Mouse (Mus musculus): ENCODE results near the gene Bicra. TPM values are rescaled to one million over a fixed set of nuclear protein-coding genes. Genes with fewer than 3 reads are reported as not detected.

The Bicra gene
- 7.7 and 8.3 TPM in 2 replicates for polyA plus RNA-seq (2014; fragmentation: Nextera tagmentation; extraction: Ambion mirVana)

DNA sequence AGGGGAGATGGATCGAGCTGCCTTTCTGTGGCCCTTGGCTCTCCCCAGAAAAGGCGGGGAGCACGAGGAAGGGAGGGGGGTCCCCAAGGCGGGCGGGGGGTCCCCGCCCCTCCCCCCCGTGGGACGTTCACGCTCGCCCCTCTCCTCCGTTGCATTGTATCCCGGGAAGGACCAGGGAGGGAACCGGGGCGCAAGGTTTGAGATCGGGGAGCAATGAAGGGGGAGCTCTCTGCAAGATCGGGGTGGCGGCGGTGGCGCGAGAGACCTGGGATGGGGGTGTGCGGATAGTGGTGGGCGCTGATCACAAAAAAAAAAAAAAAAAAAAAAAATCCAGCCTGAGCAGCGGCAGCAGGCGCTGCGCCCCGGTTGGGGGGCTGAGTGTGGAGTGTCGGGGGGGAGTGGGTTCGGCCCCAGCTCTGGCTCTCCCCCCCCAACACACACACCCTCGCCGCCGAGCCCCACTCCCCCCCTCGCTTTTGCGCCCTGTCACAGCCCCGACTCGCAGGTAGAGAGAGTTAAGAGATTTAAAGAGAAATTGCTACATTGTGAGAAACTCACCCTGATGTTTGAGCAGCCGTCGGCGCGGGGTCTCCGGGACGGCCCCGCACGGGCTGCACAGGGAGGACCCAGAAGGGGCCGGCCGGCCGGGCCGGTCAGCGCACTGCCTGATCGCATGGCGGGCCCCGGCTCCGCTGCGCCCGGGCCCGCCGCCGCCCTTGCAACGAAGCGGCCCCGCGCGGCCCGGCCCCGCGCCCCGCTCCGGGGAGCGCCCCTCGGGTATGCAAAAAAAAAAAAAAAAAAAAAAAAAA lies at the start of gene Bicra:
Gene Bicra (minus strand): TSS at position 584 of the 809 bp plus-strand sequence.
- peak within 1 kb of the TSS; percentile 87 for H3K4me3 ChIP-seq (ENCODE audit: low read depth, low read length)

GRCm38 (mm10) chr7:16094592-16094991 lies 46.9 kb upstream of the Bicra start:
- no peak overlapping the region for H3K9ac ChIP-seq (replicated peaks; ENCODE audit: low read depth, low read length)
- no peak overlapping the region for H3K4me3 ChIP-seq (ENCODE audit: low read depth, low read length)
- no peak for ATAC-seq (ENCODE audit: insufficient number of reproducible peaks, insufficient read depth, low FRiP score, low read depth)
- H3K27me3 ChIP-seq (ENCODE audit: control insufficient read depth, insufficient read depth, low read length): no peaks in the 10 kb centered on the region
- H3K4me1 ChIP-seq (ENCODE audit: control insufficient read depth, insufficient read depth, low read length): peaks cover 5% of the 10 kb centered on the region
- 64% methylated on average over 3 of the region's 3 CpGs for WGBS
- no peak overlapping the region for H3K27ac ChIP-seq (ENCODE audit: low read length)
- no peaks in the 10 kb centered on the region for H3K36me3 ChIP-seq (ENCODE audit: control insufficient read depth, insufficient read depth, low read length)
- H3K9me3 ChIP-seq (ENCODE audit: control insufficient read depth, low read depth, low read length): no peaks in the 10 kb centered on the region
- H3K4me2 ChIP-seq (replicated peaks; ENCODE audit: low read depth, low read length): no peak overlapping the region

More for the DNA sequence above, at the start of gene Bicra:
- Histone ChIP-seq H3K27me3 (ENCODE audit: control insufficient read depth, insufficient read depth, low read length) (no peaks in the 10 kb centered on the region), H3K9me3 (ENCODE audit: control insufficient read depth, low read depth, low read length) (no peaks in the 10 kb centered on the region), H3K4me1 (ENCODE audit: control insufficient read depth, insufficient read depth, low read length) (peaks cover 38% of the 10 kb centered on the region), H3K27ac (ENCODE audit: low read length) (peak within 1 kb of the TSS; percentile 99), H3K4me2 (replicated peaks; ENCODE audit: low read depth, low read length) (peak within 1 kb of the TSS; percentile 87), H3K36me3 (ENCODE audit: control insufficient read depth, insufficient read depth, low read length) (no peaks in the 10 kb centered on the region), H3K9ac (replicated peaks; ENCODE audit: low read depth, low read length) (peak within 1 kb of the TSS; percentile 99)
- ATAC-seq (ENCODE audit: insufficient number of reproducible peaks, insufficient read depth, low FRiP score, low read depth): peak; percentile 70
- 1% methylated on average over 66 of the region's 69 CpGs for WGBS

DNA sequence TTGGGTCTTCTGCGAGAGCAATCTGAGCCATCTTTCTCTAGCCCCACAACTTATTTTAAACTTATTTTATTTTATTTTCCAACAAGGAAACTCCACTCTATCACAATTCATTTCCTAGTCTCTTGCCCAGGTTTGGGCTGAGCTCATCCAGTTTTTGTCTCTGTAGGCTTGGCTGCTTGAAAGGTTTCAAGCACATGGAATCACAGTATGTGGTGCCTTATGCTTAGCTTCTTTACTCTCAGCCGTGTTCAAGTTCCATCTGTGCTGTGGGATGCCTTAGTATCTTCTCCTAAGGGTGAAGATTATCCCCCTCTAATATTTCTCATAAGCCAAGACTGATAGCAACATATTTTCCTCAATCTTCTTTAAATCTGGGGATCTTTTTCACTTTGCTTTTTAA lies 39.9 kb upstream of the Bicra start:
- no peaks in the 10 kb centered on the region for H3K27me3 ChIP-seq (ENCODE audit: control insufficient read depth, insufficient read depth, low read length)
- H3K27ac ChIP-seq (ENCODE audit: low read length): no peak overlapping the region
- no peaks in the 10 kb centered on the region for H3K36me3 ChIP-seq (ENCODE audit: control insufficient read depth, insufficient read depth, low read length)
- no peaks in the 10 kb centered on the region for H3K9me3 ChIP-seq (ENCODE audit: control insufficient read depth, low read depth, low read length)
- H3K9ac ChIP-seq (replicated peaks; ENCODE audit: low read depth, low read length): no peak overlapping the region
- 80% methylated on average over 2 of the region's 2 CpGs for WGBS
- no peak overlapping the region for H3K4me2 ChIP-seq (replicated peaks; ENCODE audit: low read depth, low read length)
- no peak overlapping the region for H3K4me3 ChIP-seq (ENCODE audit: low read depth, low read length)
- H3K4me1 ChIP-seq (ENCODE audit: control insufficient read depth, insufficient read depth, low read length): no peaks in the 10 kb centered on the region
- no peak for ATAC-seq (ENCODE audit: insufficient number of reproducible peaks, insufficient read depth, low FRiP score, low read depth)

DNA sequence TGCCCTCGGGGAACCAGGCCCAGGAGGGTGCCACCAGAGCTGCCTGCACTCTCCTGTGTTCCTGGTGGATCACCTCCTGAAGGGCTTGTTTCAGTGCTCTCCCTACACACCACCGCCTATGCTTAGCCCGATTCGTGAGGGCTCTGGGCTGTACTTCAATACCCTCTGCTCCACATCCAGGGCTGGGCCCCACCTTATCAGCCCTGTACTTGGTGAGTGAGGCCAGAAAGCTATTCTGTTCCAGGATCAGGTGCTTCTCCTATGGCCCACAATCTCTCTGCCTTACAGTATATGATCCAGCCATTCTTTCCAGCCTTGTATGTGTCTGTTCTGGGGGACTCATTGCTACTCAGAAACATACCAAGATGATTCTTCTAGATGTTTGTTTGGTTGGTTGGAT lies 35.6 kb upstream of the Bicra start:
- Histone ChIP-seq H3K36me3 (ENCODE audit: control insufficient read depth, insufficient read depth, low read length) (no peaks in the 10 kb centered on the region), H3K4me3 (ENCODE audit: low read depth, low read length) (no peak overlapping the region), H3K27me3 (ENCODE audit: control insufficient read depth, insufficient read depth, low read length) (no peaks in the 10 kb centered on the region), H3K27ac (ENCODE audit: low read length) (no peak overlapping the region), H3K4me1 (ENCODE audit: control insufficient read depth, insufficient read depth, low read length) (no peaks in the 10 kb centered on the region), H3K9ac (replicated peaks; ENCODE audit: low read depth, low read length) (no peak overlapping the region), H3K4me2 (replicated peaks; ENCODE audit: low read depth, low read length) (no peak overlapping the region), H3K9me3 (ENCODE audit: control insufficient read depth, low read depth, low read length) (no peaks in the 10 kb centered on the region)
- WGBS: 67% methylated on average over 4 of the region's 4 CpGs
- ATAC-seq (ENCODE audit: insufficient number of reproducible peaks, insufficient read depth, low FRiP score, low read depth): no peak

DNA sequence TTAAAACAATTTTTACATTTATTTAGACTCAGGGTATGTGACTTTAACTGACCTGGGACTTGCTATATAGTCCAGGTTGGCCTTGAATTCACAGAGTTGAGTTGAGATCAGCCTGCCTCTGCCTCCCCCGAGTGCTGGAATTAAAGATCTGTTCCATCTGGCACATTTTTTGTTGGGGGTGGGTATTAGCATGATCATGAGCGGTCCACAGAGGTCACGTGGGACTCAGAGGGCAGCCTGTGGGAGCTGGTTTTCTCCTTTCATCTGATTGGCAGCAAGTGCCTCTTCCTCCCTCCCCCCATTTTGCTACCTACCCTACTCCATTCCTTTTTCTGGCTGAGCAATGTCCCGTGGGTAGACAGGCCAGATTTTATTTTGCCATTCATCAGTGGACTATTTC lies 32.9 kb upstream of the Bicra start:
- H3K27me3 ChIP-seq (ENCODE audit: control insufficient read depth, insufficient read depth, low read length): no peaks in the 10 kb centered on the region
- no peak overlapping the region for H3K4me3 ChIP-seq (ENCODE audit: low read depth, low read length)
- H3K27ac ChIP-seq (ENCODE audit: low read length): no peak overlapping the region
- H3K4me1 ChIP-seq (ENCODE audit: control insufficient read depth, insufficient read depth, low read length): no peaks in the 10 kb centered on the region
- no peak for ATAC-seq (ENCODE audit: insufficient number of reproducible peaks, insufficient read depth, low FRiP score, low read depth)
- H3K4me2 ChIP-seq (replicated peaks; ENCODE audit: low read depth, low read length): no peak overlapping the region
- 66% methylated on average over 4 of the region's 4 CpGs for WGBS
- H3K9ac ChIP-seq (replicated peaks; ENCODE audit: low read depth, low read length): no peak overlapping the region
- H3K9me3 ChIP-seq (ENCODE audit: control insufficient read depth, low read depth, low read length): no peaks in the 10 kb centered on the region
- H3K36me3 ChIP-seq (ENCODE audit: control insufficient read depth, insufficient read depth, low read length): no peaks in the 10 kb centered on the region

DNA sequence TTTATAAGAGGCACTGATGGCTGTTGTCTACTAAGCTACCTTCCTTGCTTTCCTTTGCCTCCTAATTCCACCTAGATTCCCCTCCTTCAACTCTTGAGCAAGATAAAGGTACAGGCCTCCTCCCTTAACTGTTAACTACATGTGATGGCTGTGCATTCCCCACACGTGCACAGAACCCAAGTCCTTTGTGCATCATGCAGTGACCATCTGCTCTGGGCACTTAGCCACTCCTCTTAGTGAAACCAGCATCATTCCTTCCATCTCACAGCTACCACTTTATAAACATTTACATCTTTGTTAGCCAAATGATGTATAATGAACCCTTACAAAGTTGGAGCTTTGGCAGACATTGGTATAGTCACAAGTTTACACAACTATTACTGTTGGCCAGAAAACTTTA lies 32.2 kb upstream of the Bicra start:
- H3K9me3 ChIP-seq (ENCODE audit: control insufficient read depth, low read depth, low read length): no peaks in the 10 kb centered on the region
- no peak overlapping the region for H3K27ac ChIP-seq (ENCODE audit: low read length)
- H3K4me2 ChIP-seq (replicated peaks; ENCODE audit: low read depth, low read length): no peak overlapping the region
- H3K27me3 ChIP-seq (ENCODE audit: control insufficient read depth, insufficient read depth, low read length): no peaks in the 10 kb centered on the region
- H3K4me1 ChIP-seq (ENCODE audit: control insufficient read depth, insufficient read depth, low read length): no peaks in the 10 kb centered on the region
- WGBS: 56% methylated on average over 1 of the region's 1 CpGs
- no peak overlapping the region for H3K4me3 ChIP-seq (ENCODE audit: low read depth, low read length)
- no peak for ATAC-seq (ENCODE audit: insufficient number of reproducible peaks, insufficient read depth, low FRiP score, low read depth)
- no peak overlapping the region for H3K9ac ChIP-seq (replicated peaks; ENCODE audit: low read depth, low read length)
- no peaks in the 10 kb centered on the region for H3K36me3 ChIP-seq (ENCODE audit: control insufficient read depth, insufficient read depth, low read length)

DNA sequence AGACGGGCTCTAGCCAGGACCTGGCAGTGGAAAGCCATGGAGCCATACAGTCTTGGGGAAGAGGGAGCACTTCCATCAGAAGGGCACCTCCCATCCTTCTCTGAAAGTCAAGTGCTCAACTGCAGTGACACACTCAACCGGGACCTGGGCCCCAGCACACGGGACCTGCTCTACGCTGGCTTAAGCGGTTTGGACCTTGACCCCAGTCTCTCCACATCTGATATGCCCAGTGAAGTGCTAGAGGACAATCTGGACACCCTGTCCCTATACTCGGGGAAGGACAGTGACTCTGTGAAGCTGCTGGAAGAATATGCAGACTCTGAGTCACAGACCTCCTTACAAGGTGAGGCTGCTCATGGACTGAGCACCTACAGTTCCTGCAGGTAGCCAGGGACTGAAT lies 24.2 kb upstream of the Bicra start:
- 78% methylated on average over 6 of the region's 6 CpGs for WGBS
- Histone ChIP-seq H3K9ac (replicated peaks; ENCODE audit: low read depth, low read length) (no peak overlapping the region), H3K4me3 (ENCODE audit: low read depth, low read length) (no peak overlapping the region), H3K27me3 (ENCODE audit: control insufficient read depth, insufficient read depth, low read length) (no peaks in the 10 kb centered on the region), H3K9me3 (ENCODE audit: control insufficient read depth, low read depth, low read length) (no peaks in the 10 kb centered on the region), H3K4me2 (replicated peaks; ENCODE audit: low read depth, low read length) (no peak overlapping the region), H3K4me1 (ENCODE audit: control insufficient read depth, insufficient read depth, low read length) (no peaks in the 10 kb centered on the region), H3K36me3 (ENCODE audit: control insufficient read depth, insufficient read depth, low read length) (no peaks in the 10 kb centered on the region), H3K27ac (ENCODE audit: low read length) (no peak overlapping the region)
- no peak for ATAC-seq (ENCODE audit: insufficient number of reproducible peaks, insufficient read depth, low FRiP score, low read depth)

DNA sequence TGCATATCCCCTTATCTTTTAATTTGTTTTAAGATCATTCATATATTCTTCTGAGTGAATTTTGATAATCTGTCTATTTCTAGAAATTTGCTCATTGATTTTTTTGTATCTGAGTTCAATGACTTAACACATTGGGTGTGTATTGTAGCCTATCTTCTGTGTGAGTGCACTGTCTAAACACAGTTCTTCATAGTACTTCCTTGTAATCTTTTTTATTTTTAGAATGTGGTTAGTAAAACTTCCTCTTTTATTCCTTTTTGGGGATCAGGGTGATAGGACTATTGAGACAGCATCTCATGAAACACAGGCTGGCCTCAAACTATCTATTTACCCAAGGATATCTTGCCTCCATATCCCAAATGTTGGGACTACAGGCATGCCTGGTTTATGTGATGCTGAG lies 23.1 kb upstream of the Bicra start:
- Histone ChIP-seq H3K36me3 (ENCODE audit: control insufficient read depth, insufficient read depth, low read length) (no peaks in the 10 kb centered on the region), H3K9me3 (ENCODE audit: control insufficient read depth, low read depth, low read length) (no peaks in the 10 kb centered on the region), H3K4me3 (ENCODE audit: low read depth, low read length) (no peak overlapping the region), H3K9ac (replicated peaks; ENCODE audit: low read depth, low read length) (no peak overlapping the region), H3K4me1 (ENCODE audit: control insufficient read depth, insufficient read depth, low read length) (no peaks in the 10 kb centered on the region), H3K4me2 (replicated peaks; ENCODE audit: low read depth, low read length) (no peak overlapping the region), H3K27me3 (ENCODE audit: control insufficient read depth, insufficient read depth, low read length) (no peaks in the 10 kb centered on the region), H3K27ac (ENCODE audit: low read length) (no peak overlapping the region)
- no peak for ATAC-seq (ENCODE audit: insufficient number of reproducible peaks, insufficient read depth, low FRiP score, low read depth)

DNA sequence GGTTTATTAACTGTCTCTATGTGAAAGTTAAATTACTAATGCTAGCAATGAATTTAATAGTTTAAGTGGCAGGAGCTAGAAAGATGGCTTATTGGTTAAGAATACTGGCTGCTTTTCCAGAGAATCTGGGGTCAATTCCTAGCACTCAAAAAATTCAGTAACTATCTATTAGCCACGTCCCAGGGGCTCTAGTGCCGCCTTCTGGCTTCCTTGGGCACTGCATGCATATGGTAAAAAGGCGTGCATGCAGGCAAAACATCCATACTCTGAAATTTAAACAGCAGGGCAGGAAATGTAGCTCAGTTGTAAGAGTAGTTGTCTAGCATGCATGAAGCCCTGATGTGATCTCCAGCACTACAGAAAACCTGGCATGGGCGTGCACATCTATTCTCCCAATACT lies 15.8 kb upstream of the Bicra start:
- no peak for ATAC-seq (ENCODE audit: insufficient number of reproducible peaks, insufficient read depth, low FRiP score, low read depth)
- Histone ChIP-seq H3K36me3 (ENCODE audit: control insufficient read depth, insufficient read depth, low read length) (no peaks in the 10 kb centered on the region), H3K9ac (replicated peaks; ENCODE audit: low read depth, low read length) (no peak overlapping the region), H3K27ac (ENCODE audit: low read length) (no peak overlapping the region), H3K4me2 (replicated peaks; ENCODE audit: low read depth, low read length) (no peak overlapping the region), H3K27me3 (ENCODE audit: control insufficient read depth, insufficient read depth, low read length) (peaks cover 6% of the 10 kb centered on the region; the same call in 1 of the 2 replicates), H3K4me3 (ENCODE audit: low read depth, low read length) (no peak overlapping the region), H3K4me1 (ENCODE audit: control insufficient read depth, insufficient read depth, low read length) (no peaks in the 10 kb centered on the region), H3K9me3 (ENCODE audit: control insufficient read depth, low read depth, low read length) (peaks cover 2% of the 10 kb centered on the region; the same call in 1 of the 2 replicates)
- WGBS: 38% methylated on average over 4 of the region's 4 CpGs
